11 mouse cellular contexts compared by ENCODE assay signal in genomic region chr11:79279732-79280405, GRCm38 (mm10). TPM values are rescaled to one million over a fixed set of nuclear protein-coding genes. Genes with fewer than 3 reads are reported as not detected.
DNase-seq lines count a peak whose midpoint lies in the region; ATAC-seq and TF ChIP-seq lines count a peak whose summit lies in the region.
"Had no signal": no experiment of that assay in that cellular context is flagged by ENCODE, and none has a peak within 500 bp of the region (broad histone marks: within the 10 kb centered on the region; RNA-seq: fewer than 3 reads in every experiment).

No protein-coding gene starts in this region.

- TF ChIP-seq POLR2A in limb, embryonic 14.5 days (IDR thresholded peaks at IDR 0.05; ENCODE audit: borderline replicate concordance, extremely low read depth, insufficient read depth, insufficient read length): no peak

- peaks cover 16% of the 10 kb centered on the region; the same call in 1 of the 2 replicates for H3K4me1 ChIP-seq in liver, postnatal 0 days (ENCODE audit: insufficient read depth)
- peaks cover 12% of the 10 kb centered on the region; the same call in 1 of the 2 replicates for H3K4me1 ChIP-seq in liver, embryonic 12.5 days
- 0 out of 2 replicates have a peak, but pooled peaks cover 3% of the 10 kb centered on the region for H3K4me1 ChIP-seq in heart, embryonic 11.5 days (ENCODE audit: control insufficient read depth, insufficient read depth, low read length)
- peaks cover 25% of the 10 kb centered on the region for H3K4me1 ChIP-seq in limb, embryonic 14.5 days (ENCODE audit: control insufficient read depth, insufficient read depth, low read length)
- H3K4me1 ChIP-seq: midbrain, embryonic 12.5 days had no signal

- whole genome bisulfite sequencing in liver, postnatal 0 days (ENCODE audit: insufficient replicate concordance): 56% methylated on average over 2 of the region's 2 CpGs
- WGBS in liver, embryonic 12.5 days (ENCODE audit: insufficient replicate concordance): 44% methylated on average over 2 of the region's 2 CpGs
- 45% methylated on average over 2 of the region's 2 CpGs for WGBS in heart, embryonic 11.5 days (ENCODE audit: insufficient replicate concordance)
- 3% methylated on average over 2 of the region's 2 CpGs for WGBS in limb, embryonic 14.5 days

- peak; percentile 52 for DNase-seq in embryo, embryonic 11 days
- no peak for DNase-seq in embryo, embryonic 9.5 days (ENCODE audit: extremely low spot score)
- no peak for DNase-seq in liver, postnatal 0 days
- peak; percentile 90 for DNase-seq in limb, embryonic 14.5 days (ENCODE audit: low spot score)
- no peak for DNase-seq in urinary bladder, adult 2 months (ENCODE audit: low spot score)
- DNase-seq in cerebellum, adult 9-10 months: no peak
- DNase-seq: cerebellum, adult 18-20 months; gastrocnemius, postnatal 10 days had no signal

- no peak overlapping the region for H3K4me3 ChIP-seq in liver, postnatal 0 days (ENCODE audit: low read depth, low read length)
- H3K4me3 ChIP-seq in liver, embryonic 12.5 days: no peak overlapping the region
- no peak overlapping the region for H3K4me3 ChIP-seq in heart, embryonic 11.5 days (ENCODE audit: low read depth, low read length)
- no peak overlapping the region for H3K4me3 ChIP-seq in limb, embryonic 14.5 days (replicated peaks; ENCODE audit: low read length)
- H3K4me3 ChIP-seq: midbrain, embryonic 12.5 days had no signal

- no peak for TF ChIP-seq CTCF in liver, postnatal 0 days (IDR thresholded peaks at IDR 0.05; ENCODE audit: low read depth)

- TF ChIP-seq EP300 in liver, postnatal 0 days (IDR thresholded peaks at IDR 0.05; ENCODE audit: low read depth): no peak

- ATAC-seq in liver, postnatal 0 days: no peak
- no peak for ATAC-seq in liver, embryonic 12.5 days
- ATAC-seq in heart, embryonic 11.5 days (replicated peaks; ENCODE audit: insufficient number of reproducible peaks, low FRiP score, low TSS enrichment): no peak
- ATAC-seq in limb, embryonic 14.5 days (ENCODE audit: low FRiP score, low read depth): peak; percentile 89

- H3K9me3 ChIP-seq in liver, postnatal 0 days (ENCODE audit: low read length): no peaks in the 10 kb centered on the region
- 0 out of 2 replicates have a peak, but pooled peaks cover 3% of the 10 kb centered on the region for H3K9me3 ChIP-seq in liver, embryonic 12.5 days (replicated peaks)
- H3K9me3 ChIP-seq in heart, embryonic 11.5 days (replicated peaks; ENCODE audit: control insufficient read depth, low read length): no peaks in the 10 kb centered on the region
- H3K9me3 ChIP-seq in limb, embryonic 14.5 days (ENCODE audit: control insufficient read depth, low read length): no peaks in the 10 kb centered on the region
- H3K9me3 ChIP-seq: midbrain, embryonic 12.5 days had no signal

- H3K27me3 ChIP-seq in liver, postnatal 0 days (ENCODE audit: insufficient read depth, low read length): no peaks in the 10 kb centered on the region
- no peaks in the 10 kb centered on the region for H3K27me3 ChIP-seq in liver, embryonic 12.5 days (replicated peaks)
- no peaks in the 10 kb centered on the region for H3K27me3 ChIP-seq in heart, embryonic 11.5 days (ENCODE audit: control insufficient read depth, insufficient read depth, low read length)
- no peaks in the 10 kb centered on the region for H3K27me3 ChIP-seq in limb, embryonic 14.5 days (ENCODE audit: control insufficient read depth, insufficient read depth, low read length)
- H3K27me3 ChIP-seq: midbrain, embryonic 12.5 days had no signal

- H3K9ac ChIP-seq in liver, postnatal 0 days (replicated peaks): no peak overlapping the region
- no peak overlapping the region for H3K9ac ChIP-seq in liver, embryonic 12.5 days
- no peak overlapping the region for H3K9ac ChIP-seq in heart, embryonic 11.5 days (ENCODE audit: low read depth, low read length)
- H3K9ac ChIP-seq in limb, embryonic 14.5 days (ENCODE audit: low read depth, low read length, severe bottlenecking): no peak overlapping the region
- H3K9ac ChIP-seq: midbrain, embryonic 12.5 days had no signal

- no peak overlapping the region for H3K4me2 ChIP-seq in liver, postnatal 0 days (ENCODE audit: low read depth, low read length)
- no peak overlapping the region for H3K4me2 ChIP-seq in liver, embryonic 12.5 days
- H3K4me2 ChIP-seq in heart, embryonic 11.5 days: no peak overlapping the region
- no peak overlapping the region for H3K4me2 ChIP-seq in limb, embryonic 14.5 days (replicated peaks; ENCODE audit: low read depth, low read length, severe bottlenecking)
- H3K4me2 ChIP-seq: midbrain, embryonic 12.5 days had no signal

- no peaks in the 10 kb centered on the region for H3K36me3 ChIP-seq in liver, postnatal 0 days (replicated peaks; ENCODE audit: insufficient read depth, low read length)
- no peaks in the 10 kb centered on the region for H3K36me3 ChIP-seq in liver, embryonic 12.5 days
- no peaks in the 10 kb centered on the region for H3K36me3 ChIP-seq in heart, embryonic 11.5 days (ENCODE audit: control insufficient read depth, insufficient read depth, low read length)
- no peaks in the 10 kb centered on the region for H3K36me3 ChIP-seq in limb, embryonic 14.5 days (ENCODE audit: control insufficient read depth, insufficient read depth, low read length)
- H3K36me3 ChIP-seq: midbrain, embryonic 12.5 days had no signal

- peak overlapping the region; percentile 60; the same call in 1 of the 2 replicates for H3K27ac ChIP-seq in liver, postnatal 0 days (ENCODE audit: low read depth)
- H3K27ac ChIP-seq in liver, embryonic 12.5 days: no peak overlapping the region
- H3K27ac ChIP-seq in heart, embryonic 11.5 days (ENCODE audit: low read depth, low read length): peak overlapping the region; percentile 51; the same call in 1 of the 2 replicates
- peak overlapping the region; percentile 70 for H3K27ac ChIP-seq in limb, embryonic 14.5 days (replicated peaks; ENCODE audit: low read depth, low read length)
- H3K27ac ChIP-seq: midbrain, embryonic 12.5 days had no signal

RNA-seq across cellular contexts. Expression of gene Gm9964, which starts 16.8 kb away (rescaled TPM):
- not detected in 2 replicates for polyA plus RNA-seq in liver, postnatal 0 days (2015; fragmentation: Nextera tagmentation; extraction: Ambion mirVana)
- not detected in 2 replicates for polyA plus RNA-seq in liver, embryonic 12.5 days (2016; fragmentation: Nextera tagmentation; extraction: Ambion mirVana)
- not detected in 2 replicates for polyA plus RNA-seq in heart, embryonic 11.5 days (2014; fragmentation: Nextera tagmentation; extraction: Ambion mirVana)
- polyA plus RNA-seq in limb, embryonic 14.5 days (2012; rRNA removed): not detected in 2 replicates
- not detected in 2 replicates for polyA plus RNA-seq in limb, embryonic 14.5 days (2014; fragmentation: Nextera tagmentation; extraction: Ambion mirVana)
- polyA plus RNA-seq in urinary bladder, adult 2 months (2012; rRNA removed): not detected in 2 replicates
- polyA plus RNA-seq: midbrain, embryonic 12.5 days had no signal

RNA-seq across cellular contexts. Expression of gene Wsb1, which starts 25.4 kb away (rescaled TPM):
- 23.3 and 26.3 TPM in 2 replicates for polyA plus RNA-seq in liver, postnatal 0 days (2015; fragmentation: Nextera tagmentation; extraction: Ambion mirVana)
- polyA plus RNA-seq in liver, embryonic 12.5 days (2016; fragmentation: Nextera tagmentation; extraction: Ambion mirVana): 56.4 and 61.6 TPM in 2 replicates
- 196 and 230 TPM in 2 replicates for polyA plus RNA-seq in heart, embryonic 11.5 days (2014; fragmentation: Nextera tagmentation; extraction: Ambion mirVana)
- 640 and 929 TPM in 2 replicates for polyA plus RNA-seq in limb, embryonic 14.5 days (2012; rRNA removed)
- polyA plus RNA-seq in limb, embryonic 14.5 days (2014; fragmentation: Nextera tagmentation; extraction: Ambion mirVana): 384 and 448 TPM in 2 replicates
- polyA plus RNA-seq in urinary bladder, adult 2 months (2012; rRNA removed): 98.9 and 164 TPM in 2 replicates

RNA-seq across cellular contexts. Expression of gene Nf1, which starts 59.6 kb away (rescaled TPM):
- polyA plus RNA-seq in liver, postnatal 0 days (2015; fragmentation: Nextera tagmentation; extraction: Ambion mirVana): 2.7 and 2.8 TPM in 2 replicates
- polyA plus RNA-seq in liver, embryonic 12.5 days (2016; fragmentation: Nextera tagmentation; extraction: Ambion mirVana): 2.3 and 2.5 TPM in 2 replicates
- polyA plus RNA-seq in heart, embryonic 11.5 days (2014; fragmentation: Nextera tagmentation; extraction: Ambion mirVana): 6.1 and 9.6 TPM in 2 replicates
- 21.7 and 25.2 TPM in 2 replicates for polyA plus RNA-seq in limb, embryonic 14.5 days (2012; rRNA removed)
- polyA plus RNA-seq in limb, embryonic 14.5 days (2014; fragmentation: Nextera tagmentation; extraction: Ambion mirVana): 10.8 and 12.1 TPM in 2 replicates
- polyA plus RNA-seq in urinary bladder, adult 2 months (2012; rRNA removed): 16.8 and 19.7 TPM in 2 replicates

Comparison
In these comparisons a context has a peak if more than half of its experiments do, and no peak if none do; other contexts are left out.
1. DNase-seq: peak in embryo, embryonic 11 days (single experiment) and limb, embryonic 14.5 days (single experiment); none in embryo, embryonic 9.5 days (single experiment), liver, postnatal 0 days (single experiment), urinary bladder, adult 2 months (single experiment) and cerebellum, adult 9-10 months (single experiment).